Mouse (Mus musculus) neural tube, embryonic 15.5 days (tissue): ENCODE measurements around the gene Nptn. TPM values are rescaled to one million over a fixed set of nuclear protein-coding genes. Genes with fewer than 3 reads are reported as not detected.

ENCODE experiments used
- ATAC-seq: fragments of 200-750 bp; cut with Nextera tagmentation; 2 replicates; pipeline ENCODE4 v1.8.0; 2017; ENCODE audit warnings: mild to moderate bottlenecking, moderate TSS enrichment, moderate library complexity; ENCODE audit not compliant: low FRiP score
- H3K27ac ChIP-seq: fragments of 300-500 bp; sonication (generic); replicated peaks from 2 replicates; pipeline ENCODE4 v1.5.1; 2015; ENCODE audit warnings: mild to moderate bottlenecking, inconsistent platforms
- H3K27me3 ChIP-seq: fragments of 300-500 bp; sonication (generic); replicated peaks from 2 replicates; pipeline ENCODE4 v1.6.1; 2015; ENCODE audit warnings: inconsistent platforms
- H3K36me3 ChIP-seq: fragments of 300-500 bp; sonication (generic); 2 replicates; pipeline ENCODE4 v1.6.1; 2015; ENCODE audit warnings: inconsistent platforms
- H3K4me1 ChIP-seq: fragments of 300-500 bp; sonication (generic); 2 replicates; pipeline ENCODE4 v1.6.1; 2015; ENCODE audit warnings: inconsistent platforms
- H3K4me2 ChIP-seq: fragments of 300-500 bp; sonication (generic); 2 replicates; pipeline ENCODE4 v1.6.1; 2015; ENCODE audit warnings: inconsistent platforms, mild to moderate bottlenecking, moderate library complexity
- H3K4me3 ChIP-seq: fragments of 300-500 bp; sonication (generic); replicated peaks from 2 replicates; pipeline ENCODE4 v1.5.1; 2015; ENCODE audit warnings: mild to moderate bottlenecking, inconsistent platforms
- H3K9ac ChIP-seq: fragments of 300-500 bp; sonication (generic); replicated peaks from 2 replicates; pipeline ENCODE4 v1.6.1; 2015; ENCODE audit warnings: mild to moderate bottlenecking, inconsistent platforms
- H3K9me3 ChIP-seq: fragments of 300-500 bp; sonication (generic); replicated peaks from 2 replicates; pipeline ENCODE4 v1.6.1; 2016; ENCODE audit warnings: inconsistent platforms
- WGBS: fragments of 180-500 bp; shearing (Covaris S2); methylation state at CpG from one replicate; pipeline ENCODE4 v1.1.7; 2015; ENCODE audit warnings: mixed read lengths; 5-methylcytosine and 5-hydroxymethylcytosine counted together
- polyA plus RNA-seq: library from polyadenylated mRNA; unstranded; fragments of >200 nt; fragmentation: Nextera tagmentation; extraction: Ambion mirVana; gene quantifications from 2 replicates; pipeline ENCODE4 v1.2.1, GENCODE M21; 2015

Nptn gene
- polyA plus RNA-seq, 1 experiment from 2014 or later = 219 TPM

DNA sequence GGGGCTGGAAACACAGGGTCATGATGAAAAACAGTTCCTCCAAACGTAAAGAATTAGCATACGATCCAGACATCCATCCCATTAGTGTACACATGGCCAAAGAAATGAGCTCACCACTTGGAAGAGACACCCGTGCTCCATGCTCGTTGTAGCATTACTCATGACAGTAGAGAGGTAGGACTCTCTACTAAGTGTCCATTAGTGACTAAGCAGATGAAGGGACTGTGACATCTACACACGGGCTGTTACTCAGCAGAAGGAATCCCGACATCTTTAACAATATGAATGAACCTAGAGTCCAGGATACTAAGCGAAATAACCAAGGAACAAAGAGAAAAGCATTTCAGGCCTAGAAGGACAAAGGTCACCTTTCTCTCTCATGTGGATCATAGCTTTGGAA is 124.0 kb downstream of the Nptn start:
- WGBS = 81% methylated on average over 7 of the region's 7 CpGs
- H3K27me3 ChIP-seq = no peaks in the 10 kb centered on the region
- no peaks in the 10 kb centered on the region for H3K9me3 ChIP-seq
- ATAC-seq = no peak
- H3K9ac ChIP-seq = no peak overlapping the region
- H3K36me3 ChIP-seq = no peaks in the 10 kb centered on the region
- H3K4me1 ChIP-seq = no peaks in the 10 kb centered on the region
- H3K27ac ChIP-seq = no peak overlapping the region
- H3K4me2 ChIP-seq = no peak overlapping the region
- H3K4me3 ChIP-seq = no peak overlapping the region

Other genes starting within 250 kb of the Nptn start
- not detected in 2 replicates for gene Tbc1d21, start 211.8 kb upstream of the Nptn start, polyA plus RNA-seq
- gene Insyn1, start 93.6 kb upstream of the Nptn start, polyA plus RNA-seq = 9.5 and 14.9 TPM in 2 replicates
- gene Cd276, start 26.8 kb upstream of the Nptn start, polyA plus RNA-seq = 30.3 and 33.6 TPM in 2 replicates
- gene Rec114, start 161.7 kb downstream of the Nptn start, polyA plus RNA-seq = 2.1 and 2.9 TPM in 2 replicates
- gene Hcn4, start 241.2 kb downstream of the Nptn start, polyA plus RNA-seq = 2.9 and 4.0 TPM in 2 replicates